Mouse (Mus musculus): ENCODE data around the gene Zfp966. TPM values are rescaled to one million over a fixed set of nuclear protein-coding genes. Genes with fewer than 3 reads are reported as not detected.
"Not testable (repeated sequence)": the region's sequence is repeated elsewhere in the genome, so short reads cannot be mapped to it uniquely, and the experiment has no call there.

The Zfp966 gene
- 3.9 and 5.4 TPM in 2 replicates for polyA plus RNA-seq (2012; rRNA removed)

GRCm38 (mm10) chr2:175931000-175931399, at the start of gene Zfp966:
Gene Zfp966, minus strand, starts transcription at chr2:175931100.
- DNase-seq (ENCODE audit: low spot score) = not testable (repeated sequence)

GRCm38 (mm10) chr2:175965031-175965430, 34.1 kb upstream of the Zfp966 start, which contains the start of gene Gm2026:
Gene Gm2026, plus strand, starts transcription at chr2:175965331.
- not testable (repeated sequence) for DNase-seq (ENCODE audit: low spot score)

- not testable (repeated sequence) for DNase-seq (ENCODE audit: low spot score)
These were observed 61.9 kb downstream of the Zfp966 start, which contains the start of gene Gm6710 for GRCm38 (mm10) chr2:175869024-175869423. Gene Gm6710, plus strand, starts transcription at chr2:175869219.

Other genes starting within 250 kb of the Zfp966 start
- gene Zfp969, start 227.5 kb downstream of the Zfp966 start, polyA plus RNA-seq (2012; rRNA removed) = not detected in 2 replicates
- gene Gm2007, start 189.6 kb downstream of the Zfp966 start, polyA plus RNA-seq (2012; rRNA removed) = 0.04 TPM in 1 of 2 replicates, not detected in the other
- 5.5 and 6.7 TPM in 2 replicates for gene Gm14288, start 130.0 kb downstream of the Zfp966 start, polyA plus RNA-seq (2012; rRNA removed)
- gene Gm6710, start 61.9 kb downstream of the Zfp966 start, polyA plus RNA-seq (2012; rRNA removed) = 4.2 and 5.5 TPM in 2 replicates
- 7.0 and 7.5 TPM in 2 replicates for gene Gm2026, start 34.2 kb upstream of the Zfp966 start, polyA plus RNA-seq (2012; rRNA removed)
- gene Gm2004, start 218.7 kb upstream of the Zfp966 start, polyA plus RNA-seq (2012; rRNA removed) = 1.9 and 5.8 TPM in 2 replicates